Mouse (Mus musculus): ENCODE data around the gene Fgf12. TPM values are rescaled to one million over a fixed set of nuclear protein-coding genes. Genes with fewer than 3 reads are reported as not detected.
A peak's percentile ranks its signal among the peaks of the same experiment; 100 is the strongest.

The Fgf12 gene
- polyA plus RNA-seq, 1 experiment = not detected

- no peak for TF ChIP-seq GATA1 (IDR thresholded peaks at IDR 0.05; ENCODE audit: low read length)
Observed at GRCm38 (mm10) chr16:28336700-28337099, 416.2 kb downstream of the Fgf12 start.

GRCm38 (mm10) chr16:28335025-28335424 lies 417.8 kb downstream of the Fgf12 start:
- no peak for TF ChIP-seq GATA1 (IDR thresholded peaks at IDR 0.05; ENCODE audit: low read length)

- TF ChIP-seq GATA1 (IDR thresholded peaks at IDR 0.05; ENCODE audit: low read length) = no peak
Observed at GRCm38 (mm10) chr16:28323576-28323975, 429.3 kb downstream of the Fgf12 start.

GRCm38 (mm10) chr16:28311618-28312017 lies 441.2 kb downstream of the Fgf12 start:
- TF ChIP-seq GATA1 (IDR thresholded peaks at IDR 0.05; ENCODE audit: low read length) = no peak

- TF ChIP-seq GATA1 (IDR thresholded peaks at IDR 0.05; ENCODE audit: low read length) = no peak
Observed at GRCm38 (mm10) chr16:28303889-28304288, 449.0 kb downstream of the Fgf12 start.

GRCm38 (mm10) chr16:28289689-28290330 lies 463.1 kb downstream of the Fgf12 start:
- no peak for TF ChIP-seq GATA1 (IDR thresholded peaks at IDR 0.05; ENCODE audit: low read length)

GRCm38 (mm10) chr16:28257904-28258303 lies 495.0 kb downstream of the Fgf12 start:
- TF ChIP-seq GATA1 (IDR thresholded peaks at IDR 0.05; ENCODE audit: low read length) = no peak

GRCm38 (mm10) chr16:28254303-28254702 lies 498.6 kb downstream of the Fgf12 start:
- no peak for TF ChIP-seq GATA1 (IDR thresholded peaks at IDR 0.05; ENCODE audit: low read length)

GRCm38 (mm10) chr16:28251930-28252329 lies 500.9 kb downstream of the Fgf12 start:
- TF ChIP-seq GATA1 (IDR thresholded peaks at IDR 0.05; ENCODE audit: low read length) = no peak

- no peak for TF ChIP-seq GATA1 (IDR thresholded peaks at IDR 0.05; ENCODE audit: low read length)
Observed at GRCm38 (mm10) chr16:28242867-28243649, 509.8 kb downstream of the Fgf12 start.

- peak; percentile 63 for TF ChIP-seq GATA1 (IDR thresholded peaks at IDR 0.05; ENCODE audit: low read length)
Observed at GRCm38 (mm10) chr16:28239382-28239781, 513.5 kb downstream of the Fgf12 start.

GRCm38 (mm10) chr16:28238019-28238868 lies 514.6 kb downstream of the Fgf12 start:
- no peak for TF ChIP-seq GATA1 (IDR thresholded peaks at IDR 0.05; ENCODE audit: low read length)

GRCm38 (mm10) chr16:28215930-28216329 lies 536.9 kb downstream of the Fgf12 start:
- no peak for TF ChIP-seq GATA1 (IDR thresholded peaks at IDR 0.05; ENCODE audit: low read length)

GRCm38 (mm10) chr16:28212411-28212810 lies 540.5 kb downstream of the Fgf12 start:
- no peak for TF ChIP-seq GATA1 (IDR thresholded peaks at IDR 0.05; ENCODE audit: low read length)

GRCm38 (mm10) chr16:28156443-28156842 lies 596.4 kb downstream of the Fgf12 start:
- TF ChIP-seq GATA1 (IDR thresholded peaks at IDR 0.05; ENCODE audit: low read length) = no peak

GRCm38 (mm10) chr16:28140972-28141371 lies 611.9 kb downstream of the Fgf12 start:
- no peak for TF ChIP-seq GATA1 (IDR thresholded peaks at IDR 0.05; ENCODE audit: low read length)
